Mouse (Mus musculus) heart, adult 11 months (tissue): ENCODE results near the gene Tgfbrap1.

Source experiments
- DNase-seq: peaks from one replicate; pipeline ENCODE4 v3.0.0; 2022

Tgfbrap1 gene

DNA sequence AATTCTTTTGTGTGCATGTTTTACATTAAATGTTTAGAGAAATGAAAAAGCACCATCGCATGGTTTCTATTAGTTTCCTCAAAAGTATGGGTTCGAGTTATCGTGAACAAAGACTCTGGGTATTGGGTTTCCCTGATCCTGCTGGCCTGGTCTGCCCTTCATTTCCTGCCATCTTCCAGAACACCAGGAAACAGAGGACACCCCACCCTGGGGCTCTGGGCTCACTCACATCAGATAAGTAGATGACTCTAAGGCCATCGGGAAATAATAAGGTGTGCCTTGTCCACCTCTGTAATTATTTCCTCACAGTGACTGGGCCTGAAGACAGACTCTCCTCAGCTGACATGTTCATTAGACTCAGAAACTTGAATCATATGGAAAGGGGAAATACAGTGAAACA, 88.0 kb downstream of the Tgfbrap1 start:
- DNase-seq = peak; percentile 71

DNA sequence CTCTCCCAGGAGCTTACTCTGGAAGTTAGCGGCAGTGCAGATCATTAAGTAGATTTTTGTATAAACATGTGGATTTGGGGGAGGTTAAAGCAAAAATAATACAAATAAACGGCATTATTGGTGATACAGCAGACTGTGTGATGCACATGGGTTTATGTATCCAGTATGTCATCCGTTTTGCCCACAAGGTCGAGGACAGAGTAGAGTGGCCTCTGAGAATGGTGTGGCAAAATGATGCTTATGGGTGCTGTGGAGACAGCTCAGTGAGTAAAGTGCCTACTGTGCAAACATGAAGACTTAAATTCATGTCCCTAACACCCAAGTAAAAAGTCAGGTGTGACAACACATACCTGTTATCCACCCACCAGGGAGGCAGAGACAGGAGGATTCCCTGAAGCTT, 91.9 kb downstream of the Tgfbrap1 start:
- DNase-seq = peak; percentile 64

DNA sequence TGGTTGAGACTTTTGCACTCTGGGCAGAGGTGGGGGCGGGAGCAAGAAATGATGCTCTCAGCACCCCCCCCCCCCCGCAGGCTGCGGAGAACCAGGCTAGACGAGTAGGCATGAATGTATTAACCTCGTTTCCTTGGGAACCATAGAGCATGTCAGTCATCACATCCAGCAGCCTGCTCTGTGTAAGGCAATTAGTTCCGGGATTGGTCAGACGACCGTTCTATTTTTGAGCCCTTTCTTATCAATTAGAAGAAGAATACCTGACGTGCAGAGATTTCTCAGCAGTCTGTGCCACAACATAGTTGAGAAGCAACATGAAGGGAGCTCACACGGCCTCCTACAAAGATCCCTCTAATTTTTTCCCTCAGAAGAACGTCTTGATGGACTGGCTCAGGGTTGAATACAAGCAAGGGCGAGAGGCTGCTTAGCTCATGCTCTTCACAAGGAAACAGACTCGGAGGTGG, 92.4 kb downstream of the Tgfbrap1 start:
- peak; percentile 46 for DNase-seq
